Mouse (Mus musculus) forebrain, embryonic 11.5 days (tissue): ENCODE results near the gene Slc4a4. TPM values are rescaled to one million over a fixed set of nuclear protein-coding genes. Genes with fewer than 3 reads are reported as not detected.

Experiments used
- ATAC-seq: fragments of 200-750 bp; cut with Nextera tagmentation; replicated peaks from 2 replicates; pipeline ENCODE4 v1.8.0; 2017; ENCODE audit warnings: moderate TSS enrichment; ENCODE audit not compliant: low FRiP score
- DNase-seq: peaks from one replicate; pipeline ENCODE4 v3.0.0-alpha.2; 2017; ENCODE audit warnings: low spot score
- H3K27ac ChIP-seq: fragments of 300-500 bp; sonication (generic); 2 replicates; pipeline ENCODE4 v1.5.1; 2014; ENCODE audit warnings: low read depth, low read length
- H3K27me3 ChIP-seq: fragments of 300-500 bp; sonication (generic); 2 replicates; pipeline ENCODE4 v1.6.1; 2014; ENCODE audit warnings: mild to moderate bottlenecking, low read length, mixed read lengths; ENCODE audit not compliant: control insufficient read depth, insufficient read depth
- H3K36me3 ChIP-seq: fragments of 300-500 bp; sonication (generic); 2 replicates; pipeline ENCODE4 v1.6.1; 2014; ENCODE audit warnings: mild to moderate bottlenecking, low read length, moderate library complexity, mixed read lengths; ENCODE audit not compliant: control insufficient read depth, insufficient read depth
- H3K4me1 ChIP-seq: fragments of 300-500 bp; sonication (generic); replicated peaks from 2 replicates; pipeline ENCODE4 v1.6.1; 2014; ENCODE audit warnings: low read length, mixed read lengths; ENCODE audit not compliant: control insufficient read depth, insufficient read depth
- H3K4me2 ChIP-seq: fragments of 300-500 bp; sonication (generic); 2 replicates; pipeline ENCODE4 v1.6.1; 2014; ENCODE audit warnings: low read depth, mild to moderate bottlenecking, low read length, moderate library complexity, mixed read lengths; ENCODE audit not compliant: severe bottlenecking
- H3K4me3 ChIP-seq: fragments of 300-500 bp; sonication (generic); 2 replicates; pipeline ENCODE4 v1.5.1; 2014; ENCODE audit warnings: low read depth, low read length
- H3K9ac ChIP-seq: fragments of 300-500 bp; sonication (generic); 2 replicates; pipeline ENCODE4 v1.6.1; 2014; ENCODE audit warnings: low read length
- H3K9me3 ChIP-seq: fragments of 300-500 bp; sonication (generic); 2 replicates; pipeline ENCODE4 v1.6.1; 2016; ENCODE audit warnings: low read length, mixed read lengths; ENCODE audit not compliant: control insufficient read depth
- WGBS: fragments of 180-500 bp; shearing (Covaris S2); extraction: QIAGEN DNeasy Blood & Tissue Kit; methylation state at CpG from one replicate; pipeline ENCODE4 v1.1.7; 2014; 5-methylcytosine and 5-hydroxymethylcytosine counted together
- polyA plus RNA-seq: library from polyadenylated mRNA; unstranded; fragments of >200 nt; fragmentation: Nextera tagmentation; extraction: Ambion mirVana; gene quantifications from 2 replicates; pipeline ENCODE4 v1.2.1, GENCODE M21; 2014

The Slc4a4 gene
- polyA plus RNA-seq, 1 experiment from 2014 or later = 3.1 TPM

DNA sequence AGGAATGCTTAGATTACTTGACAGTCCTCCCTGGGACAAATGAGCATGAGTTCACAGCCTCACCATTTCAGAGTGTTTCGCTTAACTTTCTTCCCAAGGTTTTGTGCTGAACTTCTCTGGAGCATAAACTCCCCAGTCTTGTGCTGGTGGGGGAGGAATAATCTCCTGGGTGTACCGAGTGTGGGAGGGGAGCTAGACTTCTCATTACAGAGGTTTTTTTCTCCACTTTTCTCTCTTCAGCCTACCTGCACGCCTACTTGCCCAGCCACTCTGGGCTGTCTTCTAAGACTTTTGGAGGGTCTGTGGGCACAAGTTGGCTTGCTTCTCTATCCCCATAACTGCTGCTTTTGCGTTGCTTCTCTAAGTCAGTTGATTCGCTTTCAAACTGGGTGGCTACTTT lies 365.2 kb downstream of the Slc4a4 start:
- no peaks in the 10 kb centered on the region for H3K9me3 ChIP-seq
- 84% methylated on average over 5 of the region's 5 CpGs for WGBS

GRCm38 (mm10) chr5:89259804-89260492 lies 373.3 kb downstream of the Slc4a4 start:
- Histone ChIP-seq H3K4me3 (no peak overlapping the region), H3K4me2 (no peak overlapping the region), H3K9me3 (no peaks in the 10 kb centered on the region), H3K27me3 (no peaks in the 10 kb centered on the region), H3K9ac (no peak overlapping the region), H3K4me1 (no peaks in the 10 kb centered on the region), H3K36me3 (no peaks in the 10 kb centered on the region), H3K27ac (no peak overlapping the region)
- DNase-seq (no peak), ATAC-seq (no peak)
- WGBS = 92% methylated on average over 9 of the region's 9 CpGs

More for the DNA sequence above, 365.2 kb downstream of the Slc4a4 start:
- no peaks in the 10 kb centered on the region for H3K4me1 ChIP-seq
- no peaks in the 10 kb centered on the region for H3K36me3 ChIP-seq
- no peak overlapping the region for H3K27ac ChIP-seq
- H3K4me2 ChIP-seq = no peak overlapping the region
- no peak for ATAC-seq
- H3K9ac ChIP-seq = no peak overlapping the region
- H3K27me3 ChIP-seq = no peaks in the 10 kb centered on the region
- no peak overlapping the region for H3K4me3 ChIP-seq
- DNase-seq = no peak

DNA sequence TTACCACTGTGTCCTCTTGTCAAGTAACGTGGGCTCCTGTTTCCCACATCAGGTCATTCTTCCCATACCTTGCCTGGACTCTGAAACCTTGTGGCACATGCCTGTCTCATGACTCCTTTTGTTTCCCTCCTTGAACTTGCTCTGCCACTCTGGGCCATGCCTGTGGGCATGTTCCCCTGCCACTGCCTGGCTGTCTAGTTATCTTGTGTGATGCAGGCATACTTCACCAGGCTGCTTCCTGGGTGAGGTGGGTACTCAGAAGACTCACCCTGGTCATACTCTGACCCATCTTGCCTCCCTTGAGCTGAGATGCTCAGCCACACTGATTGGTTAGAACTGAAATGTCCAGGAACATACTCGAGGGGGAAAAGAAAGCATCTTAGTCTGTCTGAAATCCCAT lies 390.4 kb downstream of the Slc4a4 start:
- Histone ChIP-seq H3K36me3 (no peaks in the 10 kb centered on the region), H3K4me2 (no peak overlapping the region), H3K27ac (no peak overlapping the region), H3K9ac (no peak overlapping the region), H3K4me1 (no peaks in the 10 kb centered on the region), H3K9me3 (no peaks in the 10 kb centered on the region), H3K27me3 (no peaks in the 10 kb centered on the region), H3K4me3 (no peak overlapping the region)
- DNase-seq (no peak), ATAC-seq (no peak)
- 89% methylated on average over 2 of the region's 2 CpGs for WGBS

DNA sequence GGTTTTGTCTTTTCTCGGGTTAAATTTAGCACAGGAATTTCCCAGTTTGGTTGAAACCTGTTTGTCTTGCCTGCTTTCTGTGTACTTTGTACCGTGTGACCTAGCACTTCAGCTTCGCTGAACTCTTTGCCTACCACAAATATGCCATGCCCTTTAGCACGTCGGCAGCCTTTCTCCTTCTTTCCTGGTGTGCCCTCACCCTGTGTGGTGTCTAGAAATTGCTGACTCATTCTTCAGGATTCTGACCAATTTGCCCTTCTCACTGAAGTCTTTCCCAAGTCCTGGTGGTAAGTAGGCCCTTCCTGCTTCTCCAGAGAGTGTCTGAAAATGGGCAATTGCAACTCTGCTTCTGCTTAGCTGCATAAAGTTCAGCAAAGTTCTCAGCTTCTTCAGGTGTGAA lies 391.0 kb downstream of the Slc4a4 start:
- H3K27ac ChIP-seq = no peak overlapping the region
- H3K27me3 ChIP-seq = no peaks in the 10 kb centered on the region
- DNase-seq (no peak), ATAC-seq (no peak)
- no peaks in the 10 kb centered on the region for H3K9me3 ChIP-seq
- H3K4me3 ChIP-seq = no peak overlapping the region
- H3K4me2 ChIP-seq = no peak overlapping the region
- no peak overlapping the region for H3K9ac ChIP-seq
- no peaks in the 10 kb centered on the region for H3K36me3 ChIP-seq
- H3K4me1 ChIP-seq = no peaks in the 10 kb centered on the region
- 79% methylated on average over 5 of the region's 5 CpGs for WGBS

DNA sequence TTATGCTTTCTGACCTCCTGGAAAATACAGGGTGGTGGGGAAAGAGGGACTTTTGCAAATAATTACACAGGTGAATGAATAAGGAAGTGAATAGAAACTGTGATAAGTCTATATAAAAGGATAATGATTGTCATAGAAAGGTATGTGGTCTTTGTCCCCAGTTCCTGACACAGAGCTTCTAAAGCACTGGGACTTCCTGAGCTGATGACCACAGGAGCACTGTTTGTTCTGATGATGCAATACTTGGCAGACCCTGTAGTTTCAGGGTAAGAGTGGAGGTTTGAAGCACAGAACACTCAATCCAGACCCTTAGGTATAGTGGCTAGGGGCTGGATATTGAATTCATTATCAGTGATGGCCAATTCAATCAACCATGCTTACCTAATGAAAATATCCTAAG lies 391.7 kb downstream of the Slc4a4 start:
- no peak for ATAC-seq
- Histone ChIP-seq H3K4me1 (no peaks in the 10 kb centered on the region), H3K27me3 (no peaks in the 10 kb centered on the region), H3K27ac (no peak overlapping the region), H3K9me3 (no peaks in the 10 kb centered on the region), H3K9ac (no peak overlapping the region), H3K36me3 (no peaks in the 10 kb centered on the region), H3K4me2 (no peak overlapping the region), H3K4me3 (no peak overlapping the region)
- no peak for DNase-seq

- DNase-seq = no peak
- Histone ChIP-seq H3K9ac (no peak overlapping the region), H3K27ac (no peak overlapping the region), H3K9me3 (no peaks in the 10 kb centered on the region), H3K4me3 (no peak overlapping the region), H3K4me1 (no peaks in the 10 kb centered on the region), H3K36me3 (no peaks in the 10 kb centered on the region), H3K4me2 (no peak overlapping the region), H3K27me3 (no peaks in the 10 kb centered on the region)
- WGBS = 86% methylated on average over 3 of the region's 3 CpGs
- no peak for ATAC-seq
Observed at GRCm38 (mm10) chr5:89280312-89280863, 393.8 kb downstream of the Slc4a4 start.

Other genes with a start within 250 kb of the Slc4a4 start
- gene Grsf1, start 210.6 kb upstream of the Slc4a4 start, polyA plus RNA-seq = 101 and 108 TPM in 2 replicates
- gene Mob1b, start 166.0 kb upstream of the Slc4a4 start, polyA plus RNA-seq = 19.8 and 22.6 TPM in 2 replicates
- gene Dck, start 121.8 kb upstream of the Slc4a4 start, polyA plus RNA-seq = 151 and 153 TPM in 2 replicates